Mouse (Mus musculus) urinary bladder, postnatal 25 days (tissue): ENCODE measurements around the gene Cux1.

Source experiments
- DNase-seq: peaks from one replicate; pipeline ENCODE4 v3.0.0; 2022; ENCODE audit warnings: low spot score

The Cux1 gene

GRCm38 (mm10) chr5:136377101-136377500 lies 190.2 kb downstream of the Cux1 start:
- DNase-seq = no peak

DNA sequence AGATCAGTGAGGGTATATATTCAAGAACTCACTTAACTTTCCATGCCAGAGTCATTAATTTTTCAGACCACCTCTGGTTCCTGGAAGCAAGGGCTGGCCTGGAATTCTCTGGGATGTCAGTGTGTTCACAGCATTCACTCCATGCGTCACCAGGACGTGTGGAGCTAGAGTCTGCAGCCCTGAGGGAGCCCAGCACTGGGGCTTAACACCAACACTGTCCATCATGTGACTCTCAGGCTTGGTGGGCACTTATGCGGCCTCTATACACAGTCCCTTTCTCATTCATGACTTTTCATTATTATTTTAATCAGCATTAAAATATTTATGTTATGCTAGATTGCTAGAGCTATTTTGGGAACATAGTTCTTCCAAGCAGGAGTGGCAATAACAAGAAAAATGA lies 191.9 kb downstream of the Cux1 start:
- DNase-seq = no peak

GRCm38 (mm10) chr5:136372276-136372675 lies 195.0 kb downstream of the Cux1 start:
- no peak for DNase-seq

DNA sequence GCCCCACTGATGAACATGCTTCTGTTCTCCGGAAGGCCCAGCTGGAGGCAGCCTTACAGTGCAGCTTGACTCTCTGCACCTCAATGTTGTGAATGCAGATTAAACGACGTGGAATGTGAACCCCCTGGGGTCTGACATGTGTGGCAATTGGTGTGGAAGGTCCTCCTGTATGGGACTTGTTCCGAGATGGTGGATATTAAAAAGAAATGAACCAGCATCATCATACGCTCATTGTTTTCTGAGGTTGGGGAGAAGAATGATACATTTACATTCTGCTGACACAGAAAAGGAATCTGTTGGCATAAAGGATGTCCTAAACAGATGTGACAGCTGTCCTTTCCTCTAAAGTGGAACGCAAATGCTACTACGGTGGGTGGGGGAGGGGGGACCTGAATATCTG lies 203.9 kb downstream of the Cux1 start:
- DNase-seq = no peak

GRCm38 (mm10) chr5:136362473-136363230 lies 204.6 kb downstream of the Cux1 start:
- DNase-seq = no peak

- DNase-seq = no peak
These were observed 205.3 kb downstream of the Cux1 start for GRCm38 (mm10) chr5:136362021-136362420.

DNA sequence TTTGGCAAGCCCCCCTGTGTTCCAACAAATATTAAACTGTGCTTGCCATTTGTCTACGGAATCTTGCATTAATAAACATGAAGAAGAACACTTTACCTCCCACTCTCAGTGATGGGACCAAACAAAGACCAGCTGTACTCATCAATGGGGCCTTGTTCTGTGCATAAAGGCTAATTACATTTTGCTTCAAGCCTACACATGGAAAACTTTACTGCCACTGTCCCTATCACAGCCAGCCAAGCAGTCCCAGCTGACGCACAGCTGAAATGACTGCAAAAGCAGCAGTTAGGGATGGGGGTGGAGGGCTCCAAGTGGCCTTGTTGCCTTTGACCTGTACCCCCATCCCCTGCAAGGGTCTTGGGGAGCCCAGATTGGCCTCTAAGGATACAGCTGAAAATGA lies 210.1 kb downstream of the Cux1 start:
- DNase-seq = no peak

- DNase-seq = no peak
These were observed 211.6 kb downstream of the Cux1 start for GRCm38 (mm10) chr5:136355583-136356126.

DNA sequence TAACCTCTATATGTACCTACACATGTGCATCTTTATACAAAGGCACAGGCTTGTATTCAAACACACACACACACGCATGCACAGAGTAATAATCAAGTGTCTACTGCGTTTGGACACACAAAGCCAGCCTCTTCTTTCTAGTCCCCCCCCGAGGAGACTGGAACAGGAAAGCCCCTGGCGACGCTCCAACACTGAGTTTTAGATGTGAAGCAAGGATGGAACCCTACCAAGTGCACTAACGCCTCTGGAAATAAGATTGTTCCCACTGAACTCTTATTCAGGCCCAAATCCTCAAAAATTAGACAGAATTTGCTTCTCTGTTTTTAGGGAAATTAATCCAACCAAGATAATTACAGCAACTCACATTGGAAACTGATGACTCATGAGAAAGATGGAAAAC lies 212.6 kb downstream of the Cux1 start:
- DNase-seq = no peak

GRCm38 (mm10) chr5:136353114-136353513 lies 214.2 kb downstream of the Cux1 start:
- no peak for DNase-seq

DNA sequence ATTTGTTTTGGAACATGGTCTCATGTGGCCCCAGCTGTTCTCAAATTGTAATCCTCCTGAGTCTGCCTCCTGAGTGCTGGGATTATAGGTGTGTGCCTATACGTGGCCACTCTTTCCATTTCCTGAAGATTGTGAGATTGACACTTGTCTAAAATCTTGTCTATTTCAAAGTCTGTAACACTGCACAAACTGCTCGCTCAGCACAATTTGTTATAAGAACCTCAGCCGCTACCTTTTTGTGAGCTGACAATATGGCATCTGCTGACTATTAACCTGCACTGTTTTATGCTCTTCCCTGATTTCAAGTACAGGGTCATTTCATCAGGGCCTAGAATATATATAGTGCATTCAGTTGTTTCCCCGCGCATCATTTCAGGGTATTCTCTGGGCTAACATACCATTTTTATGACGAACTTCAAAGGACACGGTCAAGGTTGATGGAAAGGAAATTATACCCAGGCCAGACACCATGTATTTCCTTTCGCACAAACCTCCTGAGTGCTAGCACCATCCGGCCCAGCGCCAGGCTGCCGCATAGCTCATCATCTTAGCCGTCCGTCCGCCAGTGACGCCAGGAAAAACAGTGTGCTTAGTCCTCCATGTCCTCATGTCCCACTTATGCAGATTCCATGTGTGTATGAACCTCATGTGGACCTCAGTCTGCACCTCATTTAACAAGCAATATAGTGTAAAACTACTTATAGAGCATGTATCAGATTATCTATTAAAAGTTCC lies 224.0 kb downstream of the Cux1 start:
- no peak for DNase-seq

DNA sequence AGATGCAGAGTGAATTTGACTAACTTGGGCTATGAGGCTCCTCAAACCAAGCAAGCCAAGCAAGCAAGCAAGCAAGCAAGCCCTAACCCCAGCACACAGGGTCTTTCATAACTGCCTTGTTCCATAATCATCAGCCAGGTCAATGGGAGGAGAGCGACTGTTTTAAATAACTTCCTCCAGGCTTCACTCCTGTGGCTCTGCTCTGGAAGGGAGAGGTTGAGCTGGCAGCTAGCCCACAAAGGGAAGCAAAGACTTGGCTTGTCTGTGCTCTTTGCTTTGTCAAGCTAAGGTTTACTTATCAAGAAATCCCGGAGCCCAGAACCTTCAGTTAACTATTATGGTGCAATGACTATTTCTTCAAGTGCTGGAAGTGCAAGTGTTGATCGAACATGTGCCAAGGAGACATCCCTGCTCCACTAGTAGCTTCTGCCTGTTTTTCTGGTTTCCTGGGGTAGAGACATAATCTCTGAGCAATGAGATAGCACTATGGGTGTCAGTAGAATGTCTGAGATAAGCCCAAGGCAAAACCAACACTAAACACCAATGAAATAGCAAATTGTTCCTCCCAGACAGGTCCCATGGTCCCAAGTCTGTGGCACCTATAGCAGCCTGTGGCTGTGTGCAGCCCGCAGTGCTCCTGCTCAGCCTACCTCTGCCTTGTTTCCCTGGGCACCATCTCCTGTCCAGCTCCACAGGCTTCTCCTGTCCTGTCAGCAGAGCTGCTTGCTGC lies 230.3 kb downstream of the Cux1 start:
- DNase-seq = no peak

GRCm38 (mm10) chr5:136335681-136336080 lies 231.6 kb downstream of the Cux1 start:
- no peak for DNase-seq

GRCm38 (mm10) chr5:136334780-136335179 lies 232.5 kb downstream of the Cux1 start:
- no peak for DNase-seq

- no peak for DNase-seq
These were observed 233.2 kb downstream of the Cux1 start for GRCm38 (mm10) chr5:136334051-136334450.

DNA sequence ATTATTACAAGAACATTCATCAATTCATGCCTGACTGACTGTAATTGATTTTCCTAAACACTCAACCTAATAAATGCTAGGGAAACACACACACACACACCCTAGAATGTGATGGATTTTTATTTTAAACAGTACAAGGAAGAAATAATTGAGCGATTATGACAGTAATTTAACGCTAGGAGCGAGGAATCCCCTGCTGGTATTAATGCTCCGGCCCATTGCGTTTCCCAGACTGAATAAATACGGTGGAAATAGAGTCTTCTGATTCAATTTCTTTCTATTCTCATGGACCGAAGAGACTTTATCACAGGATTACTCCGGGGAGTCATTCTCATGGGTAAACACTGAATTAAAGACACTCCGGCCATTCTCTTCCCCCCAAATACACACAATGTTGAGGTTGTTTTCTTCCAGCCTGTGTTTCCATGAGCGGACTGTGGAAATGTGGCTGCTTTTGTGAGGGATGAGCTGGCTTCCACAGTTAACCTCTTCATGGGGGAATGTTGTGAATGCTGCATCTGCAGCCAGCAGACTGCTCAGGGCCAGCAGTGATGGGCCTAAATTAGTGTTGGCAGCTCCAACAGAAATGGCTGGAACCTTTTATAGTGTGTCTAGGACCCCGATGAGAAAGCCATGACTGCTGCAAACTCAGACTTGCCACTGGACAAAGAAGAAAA lies 234.4 kb downstream of the Cux1 start:
- DNase-seq = no peak

- no peak for DNase-seq
These were observed 239.6 kb downstream of the Cux1 start for GRCm38 (mm10) chr5:136327736-136328135.

GRCm38 (mm10) chr5:136326626-136327025 lies 240.7 kb downstream of the Cux1 start:
- DNase-seq = no peak

- DNase-seq = no peak
These were observed 242.8 kb downstream of the Cux1 start for GRCm38 (mm10) chr5:136324506-136324905.

GRCm38 (mm10) chr5:136321378-136321777 lies 245.9 kb downstream of the Cux1 start:
- no peak for DNase-seq

GRCm38 (mm10) chr5:136312566-136312965 lies 254.7 kb downstream of the Cux1 start:
- DNase-seq = no peak

DNA sequence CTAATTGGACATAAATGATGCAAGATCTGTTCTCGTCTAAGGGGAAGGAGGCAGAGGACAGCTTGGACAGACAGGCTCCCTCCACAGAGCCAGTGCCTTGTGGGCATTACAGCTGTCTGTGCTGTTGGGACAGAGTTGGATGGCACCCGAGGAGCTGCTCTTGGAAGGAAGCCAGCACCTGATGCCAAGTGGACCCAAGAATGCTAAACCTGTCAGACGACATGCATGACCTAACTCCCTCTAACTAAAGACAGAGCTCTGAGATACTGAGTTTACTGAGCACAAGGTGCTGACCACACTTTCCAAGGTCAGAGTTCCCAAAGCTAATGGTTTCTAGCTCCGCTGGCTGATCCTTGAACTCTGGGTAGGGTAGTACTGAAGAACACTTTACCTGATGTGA lies 255.1 kb downstream of the Cux1 start:
- DNase-seq = peak; percentile 15
